Mouse (Mus musculus) myocyte (in vitro differentiated cells): ENCODE measurements around the gene Cib1.

Experiments used
- CEBPB ChIP-seq: IDR thresholded peaks from 2 replicates; pipeline ENCODE4 v1.6.1; 2011; ENCODE audit warnings: mild to moderate bottlenecking, moderate library complexity; ENCODE audit not compliant: poor library complexity, insufficient read depth, severe bottlenecking
- E2F4 ChIP-seq: IDR thresholded peaks from one replicate; pipeline ENCODE4 v1.6.1; 2011; ENCODE audit warnings: mild to moderate bottlenecking, control low read depth, moderate library complexity; ENCODE audit not compliant: insufficient read depth
- MAX ChIP-seq: IDR thresholded peaks from one replicate; pipeline ENCODE4 v1.6.1; 2011; ENCODE audit warnings: low read depth, mild to moderate bottlenecking, control low read depth
- MYOG ChIP-seq, 3 experiments: IDR thresholded peaks; one replicate each; pipeline ENCODE4 v1.6.1; 2011; ENCODE audit warnings: control low read depth in 2 of 3, low read depth in 2 of 3, mild to moderate bottlenecking in 2 of 3; ENCODE audit not compliant: insufficient read length in 2 of 3, control insufficient read depth in 1 of 3, insufficient read depth in 1 of 3
- POLR2A ChIP-seq: IDR thresholded peaks from one replicate; pipeline ENCODE4 v1.6.1; 2011; ENCODE audit warnings: low read depth, mild to moderate bottlenecking, control low read depth, moderate library complexity; ENCODE audit not compliant: insufficient read length
- TCF3 ChIP-seq: IDR thresholded peaks from one replicate; pipeline ENCODE4 v1.6.1; 2011; ENCODE audit warnings: low read depth, control low read depth; ENCODE audit not compliant: insufficient read length
- USF1 ChIP-seq: IDR thresholded peaks from one replicate; pipeline ENCODE4 v1.6.1; 2011; ENCODE audit warnings: low read depth, mild to moderate bottlenecking, control low read depth, moderate library complexity

GRCm38 (mm10) chr7:80186021-80186420, 46.6 kb downstream of the Cib1 start:
- TF ChIP-seq USF1 (no peak), POLR2A (no peak), MYOG (IDR thresholded peaks at IDR 0.05; ENCODE audit: control insufficient read depth in 1 of 3, insufficient read depth in 1 of 3, insufficient read length in 2 of 3, low read depth in 2 of 3) (no peak), MAX (no peak), CEBPB (no peak), E2F4 (no peak), TCF3 (no peak)
